Mouse (Mus musculus) ES-E14 (cell line): ENCODE data around the gene Gm42417.

ENCODE experiments used
- CHD2 ChIP-seq: IDR thresholded peaks from 2 replicates; pipeline ENCODE4 v1.6.1; 2014; ENCODE audit warnings: mild to moderate bottlenecking, low read depth, low read length, inconsistent platforms
- HCFC1 ChIP-seq: IDR thresholded peaks from 2 replicates; pipeline ENCODE4 v1.6.1; 2012; ENCODE audit warnings: low read length, inconsistent platforms, borderline replicate concordance; ENCODE audit not compliant: insufficient read depth
- MAFK ChIP-seq: IDR thresholded peaks from 2 replicates; pipeline ENCODE4 v1.6.1; 2014; ENCODE audit warnings: mild to moderate bottlenecking, low read depth, low read length, inconsistent platforms; ENCODE audit not compliant: insufficient read depth
- ZC3H11A ChIP-seq: IDR thresholded peaks from 2 replicates; pipeline ENCODE4 v1.6.1; 2012; ENCODE audit warnings: low read depth, mild to moderate bottlenecking, inconsistent platforms, low read length, borderline replicate concordance
- ZNF384 ChIP-seq: IDR thresholded peaks from 2 replicates; pipeline ENCODE4 v1.6.1; 2012; ENCODE audit warnings: low read depth, low read length, inconsistent platforms

DNA sequence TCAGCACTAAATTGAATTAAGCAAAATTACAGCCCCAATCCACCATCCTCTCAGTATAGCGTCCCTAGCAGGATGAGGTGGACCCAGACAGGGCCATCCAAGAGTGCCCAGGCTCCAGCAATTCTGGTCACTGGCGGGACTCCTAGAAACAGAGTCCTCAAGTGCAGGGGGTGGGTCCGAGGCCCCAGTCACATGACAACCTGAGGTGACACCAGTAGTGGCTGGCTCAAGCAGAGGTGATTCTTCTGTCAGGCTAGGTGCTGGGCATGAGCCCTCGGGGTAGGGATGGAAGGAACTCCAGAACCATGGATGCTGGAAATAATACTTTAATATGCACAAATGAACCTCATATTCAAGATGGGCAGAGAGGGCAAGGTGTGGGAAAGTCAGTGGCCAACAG is 23.2 kb upstream of the Gm42417 start:
- no peak for TF ChIP-seq MAFK
- TF ChIP-seq CHD2, result no peak
- TF ChIP-seq HCFC1, result no peak
- TF ChIP-seq ZNF384, result no peak
- no peak for TF ChIP-seq ZC3H11A
